Mouse (Mus musculus) retina, embryonic 14.5 days (tissue): ENCODE measurements at regions not wholly inside any gene's neighbourhood (a gene's known extent, or its start where the extent isn't known, plus 50 kb on each side); places are given as distances from the start of the nearest gene placed in this dataset.

Experiments
- DNase-seq: peaks from one replicate; pipeline ENCODE4 v3.0.0-alpha.2; 2015; ENCODE audit warnings: low spot score

- DNase-seq, result no peak
Measured at GRCm38 (mm10) chr3:144078198-144078935, 126.7 kb downstream of the Lmo4 start.

DNA sequence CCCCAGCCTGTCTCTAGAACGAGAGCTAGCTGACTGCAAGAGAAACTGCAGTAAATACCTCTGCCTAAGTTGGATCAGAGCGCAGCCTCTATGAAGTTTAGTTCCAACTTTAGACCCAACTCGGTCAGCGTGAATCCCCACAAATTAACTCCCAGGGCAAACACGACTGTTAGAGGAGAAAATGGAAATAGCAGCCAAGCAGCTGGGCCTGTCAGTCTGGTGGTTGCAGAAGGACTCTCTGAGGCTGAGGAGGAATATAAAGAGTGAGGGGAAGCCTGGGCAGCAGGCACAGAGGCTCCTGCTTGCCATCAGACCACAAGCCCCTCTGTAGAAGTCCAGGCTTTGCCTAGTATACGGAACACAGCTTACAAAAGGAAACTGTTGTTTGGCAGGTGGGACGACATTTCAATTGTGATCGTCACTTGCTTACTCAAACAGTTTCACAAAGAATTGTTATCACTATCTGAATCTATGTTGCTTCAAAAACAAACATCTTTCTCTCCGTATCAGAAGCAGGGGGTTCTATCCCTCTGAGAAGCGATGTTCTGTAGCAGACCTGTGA is 135.0 kb downstream of the Lmo4 start:
- no peak for DNase-seq

GRCm38 (mm10) chr3:144067016-144067415 is 138.0 kb downstream of the Lmo4 start:
- no peak for DNase-seq

GRCm38 (mm10) chr3:144058106-144058505 is 146.9 kb downstream of the Lmo4 start:
- no peak for DNase-seq

DNA sequence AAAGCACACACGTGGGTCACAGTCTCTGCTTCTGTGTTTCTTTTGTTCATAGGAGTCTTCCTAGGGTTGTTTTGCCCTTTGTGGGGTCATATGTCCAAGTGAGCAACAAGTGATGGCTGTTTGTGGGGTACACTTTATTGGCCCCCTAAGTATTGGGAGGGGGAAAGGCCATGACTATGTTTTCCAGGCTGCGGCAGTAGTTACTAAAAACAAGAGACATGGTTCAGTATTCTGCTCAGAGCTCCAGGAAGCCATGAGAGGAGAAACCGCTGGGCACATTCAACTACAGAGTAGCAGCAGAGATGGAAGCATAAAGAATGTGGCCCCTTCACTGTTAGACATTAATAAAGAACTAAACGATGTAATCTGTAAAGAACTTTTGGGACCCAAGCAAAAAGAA is 154.7 kb downstream of the Lmo4 start:
- DNase-seq, result no peak

DNA sequence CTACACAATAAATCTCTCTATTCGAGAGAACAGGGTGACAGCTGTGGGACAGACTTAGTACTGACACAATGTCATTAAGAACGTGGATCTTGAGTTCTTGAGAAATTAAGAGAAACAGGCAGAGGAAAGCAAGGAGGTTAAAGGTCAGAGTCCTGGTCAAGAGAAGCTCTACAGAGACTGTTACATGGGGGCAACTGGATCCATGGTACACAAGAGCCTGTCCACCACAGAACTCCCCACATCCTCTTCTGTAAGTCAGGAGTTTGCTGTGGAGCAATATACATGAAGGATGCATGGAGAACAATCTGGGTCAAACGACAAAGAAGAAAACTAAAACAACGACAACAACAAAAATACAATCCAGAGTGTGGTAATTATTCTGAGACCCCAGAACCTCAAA is 155.8 kb downstream of the Lmo4 start:
- DNase-seq, result no peak

DNA sequence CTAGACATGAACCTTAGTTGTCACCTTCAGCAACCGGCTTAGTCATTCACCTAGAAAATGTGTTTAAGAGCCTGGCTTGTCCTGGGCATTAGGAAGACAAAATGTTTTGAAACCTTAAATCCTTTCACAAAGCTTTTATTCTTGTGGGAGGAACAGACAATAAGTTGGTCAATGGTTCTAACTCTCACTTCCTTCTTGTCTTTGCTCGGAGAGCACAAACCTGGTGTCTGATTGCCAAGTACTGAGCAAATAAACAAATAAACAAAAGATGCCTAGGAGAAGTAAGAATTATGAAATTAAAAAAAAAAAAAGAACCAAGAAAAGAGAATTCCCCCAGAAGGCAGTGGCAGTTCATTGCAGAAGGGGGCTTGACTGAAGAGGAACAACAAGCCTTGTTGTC is 160.7 kb downstream of the Lmo4 start:
- DNase-seq, result no peak

GRCm38 (mm10) chr3:144041788-144042187 is 163.2 kb downstream of the Lmo4 start:
- no peak for DNase-seq

DNA sequence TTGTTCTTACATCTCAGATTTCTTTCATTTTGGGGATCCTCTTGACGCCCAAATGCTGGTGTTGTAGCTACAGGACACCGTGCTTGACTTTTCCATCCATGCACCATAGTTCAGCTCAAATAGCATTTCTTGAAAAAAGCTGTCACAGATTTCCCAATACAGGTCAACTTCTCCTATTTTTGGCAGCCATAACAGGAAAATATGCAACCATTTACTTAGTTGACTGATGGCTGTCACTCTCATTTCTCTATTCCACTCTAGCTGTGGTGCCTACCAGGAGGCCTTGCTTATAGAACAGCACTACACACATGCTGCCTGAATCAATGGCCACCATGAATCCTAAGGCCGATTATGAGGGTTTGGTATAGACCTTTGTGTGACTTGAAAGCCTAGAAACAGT is 165.5 kb downstream of the Lmo4 start:
- no peak for DNase-seq

GRCm38 (mm10) chr3:144029611-144030010 is 175.4 kb downstream of the Lmo4 start:
- DNase-seq, result no peak

GRCm38 (mm10) chr3:144029121-144029520 is 175.9 kb downstream of the Lmo4 start:
- DNase-seq, result no peak

GRCm38 (mm10) chr3:144027134-144027980 is 177.7 kb downstream of the Lmo4 start:
- no peak for DNase-seq

DNA sequence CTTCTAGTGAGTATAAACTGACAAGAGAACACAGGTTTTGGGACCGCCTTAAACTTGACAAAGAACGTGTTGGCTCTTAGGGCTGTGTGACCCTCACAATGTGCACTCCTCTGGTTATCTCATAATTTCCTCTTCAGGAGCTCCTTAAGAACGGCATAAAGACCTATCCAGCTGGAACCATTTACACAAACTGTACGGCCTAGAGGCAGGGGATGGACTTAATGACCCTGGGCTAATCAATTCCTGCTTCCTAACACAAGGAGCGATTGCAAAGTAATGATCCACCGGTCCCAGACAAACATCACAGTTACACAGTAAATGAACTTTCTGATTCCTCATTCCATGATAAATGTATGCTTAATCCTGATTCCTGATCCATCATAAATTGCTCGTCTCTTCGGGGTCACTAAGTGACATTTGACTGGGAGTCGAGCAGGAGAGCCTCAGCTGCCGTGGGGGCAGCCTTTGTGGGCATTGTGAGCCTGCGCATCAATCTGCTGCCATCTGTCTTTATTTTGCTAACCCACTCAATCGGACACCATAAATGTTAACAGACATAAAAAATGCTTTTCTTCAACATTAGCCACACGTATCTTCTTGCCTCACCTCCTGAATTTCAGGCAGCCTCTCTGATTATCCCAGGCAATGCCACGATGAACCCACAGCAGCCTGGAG is 179.4 kb downstream of the Lmo4 start:
- DNase-seq, result no peak

DNA sequence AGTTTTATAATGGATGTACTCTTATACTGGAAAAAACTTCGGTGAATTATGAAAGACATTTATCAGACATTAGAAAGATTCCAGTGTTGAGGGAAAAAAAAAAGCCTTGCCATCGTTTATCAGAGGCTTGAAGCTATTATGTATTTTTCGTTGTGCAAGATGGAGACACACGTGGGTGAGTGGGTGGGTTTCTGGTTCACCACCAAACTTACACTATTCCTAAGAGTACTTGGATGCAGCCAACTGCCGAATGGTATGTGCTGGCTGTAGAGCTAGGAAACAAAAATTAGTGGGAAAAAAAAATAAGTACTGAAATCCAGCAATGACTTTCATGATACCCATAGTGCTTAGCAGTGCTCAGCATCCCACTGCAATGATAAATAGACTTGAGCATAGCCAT is 180.8 kb downstream of the Lmo4 start:
- DNase-seq, result no peak

DNA sequence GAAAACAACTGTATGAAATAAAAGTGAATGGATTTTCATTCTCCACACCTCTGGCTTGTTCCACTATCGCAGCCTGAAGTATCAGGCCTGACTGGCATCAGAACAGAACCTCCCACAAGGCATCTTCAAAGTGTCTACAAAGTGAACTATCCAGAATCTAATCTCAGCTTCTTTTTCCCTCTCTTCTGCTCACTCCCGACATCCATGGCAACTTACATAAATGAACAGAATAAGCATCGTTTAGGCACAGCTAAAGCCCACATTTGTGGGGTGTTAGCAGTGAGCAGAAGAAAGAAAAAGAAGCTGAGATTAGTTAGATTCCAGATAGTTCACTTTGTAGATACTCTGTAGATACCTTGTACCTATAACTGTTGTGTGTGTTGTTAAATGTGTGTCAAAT is 182.0 kb downstream of the Lmo4 start:
- DNase-seq, result no peak

DNA sequence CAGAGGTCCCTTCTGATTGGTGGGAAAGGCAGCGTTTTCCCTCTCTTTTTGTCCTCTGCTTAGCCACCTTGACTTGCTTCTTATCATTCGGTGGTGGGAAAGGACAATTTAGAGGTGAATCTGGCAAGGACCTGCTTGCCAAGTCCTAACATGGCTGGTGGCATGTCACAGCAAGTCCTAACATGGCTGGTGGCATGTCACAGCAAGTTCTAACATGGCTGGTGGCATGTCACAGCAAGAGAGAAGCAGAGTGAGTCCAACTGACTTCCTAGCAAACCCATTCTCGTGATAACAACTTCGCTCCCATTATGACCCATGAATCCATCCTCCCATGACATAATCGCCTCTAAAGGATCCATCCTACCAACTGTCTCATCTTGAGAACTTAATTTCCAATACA is 183.1 kb downstream of the Lmo4 start:
- DNase-seq, result no peak

DNA sequence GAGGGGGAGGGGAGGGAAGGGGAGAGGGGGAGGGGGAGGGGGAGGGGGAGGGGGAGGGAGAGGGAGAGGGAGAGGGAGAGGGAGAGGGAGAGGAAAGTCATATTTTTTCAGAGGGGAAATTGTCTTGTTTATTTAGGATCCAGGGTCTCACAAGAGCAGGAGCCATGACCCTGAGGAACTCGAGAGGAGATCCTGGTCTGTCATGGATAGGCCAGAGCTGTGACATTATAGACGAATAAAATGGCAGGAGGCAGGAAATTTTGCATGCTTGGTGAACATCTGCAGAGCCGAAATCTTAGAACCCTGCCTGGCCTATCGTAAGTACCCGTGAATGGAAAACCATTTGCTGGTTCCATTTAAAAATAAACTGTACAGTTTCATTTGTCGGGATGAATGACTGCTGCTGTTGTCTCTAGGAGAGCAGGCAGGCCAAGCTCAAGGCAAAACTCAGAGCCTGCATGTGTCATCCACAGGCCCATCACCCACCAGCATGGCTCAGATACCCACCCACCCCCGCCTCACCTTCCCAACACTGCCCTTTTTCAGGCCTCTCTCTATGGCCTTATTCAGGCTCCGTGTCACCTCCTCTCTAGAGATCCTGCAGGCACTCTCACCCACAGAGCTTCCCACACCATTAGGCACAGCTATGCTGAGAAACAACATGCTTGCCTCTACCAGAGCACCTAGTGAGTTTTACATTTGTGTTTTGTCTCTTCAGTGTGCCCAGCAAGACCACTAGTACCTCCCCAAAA is 184.7 kb downstream of the Lmo4 start:
- no peak for DNase-seq

- DNase-seq, result no peak
Measured at GRCm38 (mm10) chr3:144019293-144019692, 185.7 kb downstream of the Lmo4 start.

DNA sequence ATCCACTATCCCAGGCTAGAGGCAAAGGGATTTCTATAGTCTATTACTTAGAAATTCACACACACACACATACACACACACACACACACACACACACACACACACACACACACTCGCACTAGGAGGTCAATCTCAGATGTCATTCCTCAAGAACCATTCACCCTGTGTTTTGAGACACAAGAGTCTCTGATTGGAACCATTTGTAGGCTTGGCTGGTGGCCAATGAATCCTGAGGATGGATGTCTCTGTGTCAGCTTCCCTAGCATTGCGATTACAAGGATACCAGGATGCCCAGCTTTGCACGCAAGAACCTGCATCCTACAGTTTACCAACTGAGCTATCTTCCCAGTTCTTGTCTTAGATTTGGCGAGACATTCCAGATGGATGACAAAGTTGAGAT is 186.5 kb downstream of the Lmo4 start:
- DNase-seq, result no peak

- no peak for DNase-seq
Measured at GRCm38 (mm10) chr3:144015236-144015635, 189.8 kb downstream of the Lmo4 start.

DNA sequence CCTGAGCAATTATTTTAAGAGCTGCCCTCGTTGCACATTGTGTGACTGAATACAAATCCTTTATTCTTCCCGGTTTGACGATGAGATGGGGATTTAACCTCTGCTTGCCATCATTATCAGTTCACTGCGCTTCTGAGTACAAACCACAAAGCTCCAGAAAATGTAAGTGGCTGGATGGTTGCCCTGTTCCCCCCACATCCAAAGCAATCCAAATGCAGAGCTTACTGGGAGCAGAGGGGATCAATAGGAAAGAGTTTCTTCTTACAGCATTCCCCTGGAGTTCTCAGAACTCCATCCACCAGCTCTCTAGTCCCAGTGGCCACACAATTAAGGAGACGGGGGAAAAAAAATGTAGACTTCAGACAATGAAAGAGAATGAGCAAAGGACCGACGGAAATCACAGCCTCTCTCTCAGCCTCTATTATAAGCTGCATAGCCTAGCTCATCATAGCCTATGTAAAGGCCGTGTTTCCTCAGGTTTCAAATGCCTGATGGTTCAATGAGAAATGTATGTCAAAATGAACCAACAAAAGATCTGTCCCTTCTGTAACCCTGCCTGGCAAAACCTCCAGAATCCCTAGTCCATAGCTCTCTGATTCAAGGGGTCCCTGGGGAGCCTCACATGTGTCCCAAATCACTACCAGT is 191.4 kb downstream of the Lmo4 start:
- DNase-seq, result no peak
